Mouse (Mus musculus): Measurements from ENCODE around the gene BC030867. TPM values are rescaled to one million over a fixed set of nuclear protein-coding genes. Genes with fewer than 3 reads are reported as not detected.

Gene BC030867
- total RNA-seq, 2 experiments from 2014 or later = 0.58 to 1.5 TPM

DNA sequence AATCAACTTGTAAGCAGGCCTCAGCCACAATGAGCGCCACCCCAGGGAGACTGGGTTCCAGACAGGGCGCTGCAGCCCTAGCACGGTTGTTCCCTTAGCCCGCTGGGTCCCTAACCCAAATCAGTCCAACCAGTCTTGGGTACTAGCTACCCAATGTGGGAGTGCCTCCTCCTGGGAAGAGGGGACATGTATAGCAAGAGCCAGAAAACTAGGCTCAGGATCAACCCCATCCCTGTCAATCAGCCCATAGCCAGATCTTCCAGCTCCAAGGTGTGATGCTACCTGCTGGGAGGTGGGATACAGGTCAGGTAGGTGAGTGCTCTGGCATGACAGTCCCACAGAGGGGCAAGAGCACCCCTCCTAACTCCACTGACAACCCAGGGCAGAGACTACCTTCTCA lies 41.5 kb downstream of the BC030867 start:
- no peak for DNase-seq

DNA sequence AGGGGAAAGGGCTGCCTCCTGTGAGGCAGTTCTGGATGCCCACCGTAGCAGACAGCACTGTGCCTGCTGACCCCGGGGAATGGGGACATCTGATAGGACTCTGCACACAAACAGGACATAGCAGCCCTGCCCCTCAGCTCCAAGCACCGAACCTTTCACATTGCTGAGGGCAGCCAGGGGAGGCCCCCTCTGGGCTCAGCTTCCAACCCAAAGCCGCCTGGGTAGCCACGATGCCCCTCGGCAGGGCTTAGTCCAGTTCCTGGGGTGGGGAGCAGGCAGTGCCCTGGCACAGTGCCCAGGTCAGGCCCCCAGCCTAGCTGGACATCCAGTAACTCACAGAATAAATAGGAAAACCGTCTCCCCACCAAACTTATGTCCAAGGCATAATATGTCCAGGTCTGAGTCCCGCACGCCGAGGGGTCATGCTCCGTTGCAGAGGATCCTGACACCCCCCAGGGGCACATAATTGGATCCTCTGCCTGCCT lies 42.4 kb downstream of the BC030867 start:
- DNase-seq = no peak

DNA sequence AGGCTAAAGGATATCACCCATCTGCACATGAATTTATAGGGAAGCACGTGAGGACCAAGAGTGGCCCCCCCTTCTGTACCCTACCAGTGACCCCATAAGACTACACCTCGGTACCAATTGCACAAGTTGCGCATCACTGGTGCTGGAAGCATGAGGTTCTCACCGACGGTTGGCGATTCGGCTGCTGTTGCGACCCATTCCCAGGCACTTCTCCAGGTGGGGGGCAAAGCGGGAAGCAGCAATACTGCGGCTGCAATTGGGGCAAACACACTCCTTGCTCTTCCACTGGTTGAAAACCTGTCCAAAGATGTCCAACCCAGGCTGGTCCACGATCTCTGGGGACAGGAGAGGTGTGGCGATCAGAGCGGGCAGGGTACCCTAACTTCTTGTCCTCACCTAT lies 45.3 kb downstream of the BC030867 start:
- DNase-seq = no peak

DNA sequence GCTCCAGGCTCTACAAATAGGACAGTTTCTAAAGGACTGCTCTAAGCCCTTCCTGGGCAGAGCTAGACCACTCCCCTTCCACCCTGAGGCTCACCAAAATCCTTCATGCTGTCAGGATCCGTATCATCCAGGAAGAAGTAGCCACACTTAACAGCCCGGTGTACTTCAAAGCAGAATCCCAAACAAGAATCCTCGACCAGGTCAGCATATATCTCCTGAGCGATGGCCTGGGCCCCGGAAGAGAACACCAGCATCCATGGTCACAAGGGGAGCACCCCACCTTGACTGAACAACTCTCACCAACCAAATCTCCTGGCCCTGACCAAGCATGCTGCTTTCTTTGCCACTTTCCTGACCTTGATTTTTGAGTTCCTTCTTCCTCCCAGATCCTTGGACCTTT lies 45.7 kb downstream of the BC030867 start:
- DNase-seq = no peak

DNA sequence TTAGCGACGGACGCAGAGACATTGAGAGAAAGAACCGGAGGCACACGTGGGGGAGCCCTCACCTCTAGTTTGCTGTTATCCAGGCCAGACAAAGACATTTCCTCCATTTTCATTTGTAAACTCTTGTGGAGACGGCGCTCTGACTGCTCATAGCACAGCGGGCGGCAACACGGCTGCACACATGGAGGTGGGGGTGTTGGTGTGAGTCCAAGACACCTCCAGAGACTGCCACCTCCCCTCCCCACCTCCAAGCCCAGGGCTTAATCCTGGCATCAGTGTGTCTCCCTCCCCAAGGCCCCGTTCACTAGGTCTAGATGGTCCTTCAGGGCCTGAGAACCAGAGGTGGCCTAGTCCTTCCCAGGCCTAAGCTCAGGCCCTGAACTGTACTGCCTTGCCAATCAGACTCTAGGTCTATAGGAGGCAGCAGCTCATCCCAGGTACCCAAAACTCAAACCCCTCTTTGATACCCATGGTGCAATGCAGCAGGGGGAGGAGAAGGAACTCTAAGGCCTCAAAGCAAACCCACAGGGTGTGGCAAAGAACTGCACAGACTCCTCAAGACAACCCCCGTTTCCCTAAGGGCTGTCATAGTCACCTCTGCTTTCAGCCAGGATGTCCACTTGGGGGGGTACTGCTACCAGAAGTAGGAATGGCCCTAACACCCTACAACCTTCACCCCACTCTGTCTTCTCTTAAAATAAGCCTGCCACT lies 46.4 kb downstream of the BC030867 start:
- no peak for DNase-seq

DNA sequence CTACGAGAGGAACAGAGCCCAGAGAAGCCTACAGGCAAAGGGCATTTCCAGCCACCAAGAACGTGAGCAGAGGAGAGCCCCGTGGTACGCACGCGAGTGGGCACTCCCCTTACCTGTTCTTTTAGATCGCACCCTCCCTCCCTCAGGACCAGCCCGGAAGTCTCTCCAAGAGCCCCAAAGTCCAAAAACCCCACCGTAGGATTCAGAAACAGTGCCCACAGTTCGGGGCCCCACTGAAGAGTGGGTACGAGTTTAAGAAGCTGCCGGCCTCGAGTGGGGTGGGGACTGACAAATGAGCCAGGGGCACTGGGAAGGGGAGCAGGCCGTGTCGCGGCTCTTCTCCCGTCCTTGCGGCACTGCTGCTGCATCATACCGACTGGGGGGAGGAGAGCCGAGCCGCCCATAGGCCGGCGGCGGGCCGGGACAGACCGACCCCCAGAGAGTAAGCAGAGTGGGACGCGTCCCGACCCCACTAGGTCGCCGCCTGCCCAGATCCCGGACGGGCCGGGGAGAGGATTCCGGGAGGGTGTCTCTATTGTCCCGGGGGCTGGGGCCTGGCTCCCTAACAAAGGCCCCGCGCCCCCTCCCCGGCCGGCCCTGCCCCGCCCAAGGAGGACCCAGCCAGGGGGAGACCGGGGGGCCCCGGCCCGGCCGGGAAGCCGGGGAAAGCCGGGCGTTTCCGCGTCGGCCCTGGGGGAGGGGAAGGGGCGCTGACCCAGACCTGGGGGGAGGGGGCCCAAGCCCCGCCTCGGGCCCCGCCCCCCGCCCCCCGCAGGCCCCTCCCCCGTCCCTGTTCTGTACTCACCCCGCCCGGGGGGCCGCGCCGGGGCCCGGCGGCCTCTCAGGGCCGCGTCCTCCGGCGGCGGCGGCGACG lies 47.2 kb downstream of the BC030867 start:
- no peak for DNase-seq

DNA sequence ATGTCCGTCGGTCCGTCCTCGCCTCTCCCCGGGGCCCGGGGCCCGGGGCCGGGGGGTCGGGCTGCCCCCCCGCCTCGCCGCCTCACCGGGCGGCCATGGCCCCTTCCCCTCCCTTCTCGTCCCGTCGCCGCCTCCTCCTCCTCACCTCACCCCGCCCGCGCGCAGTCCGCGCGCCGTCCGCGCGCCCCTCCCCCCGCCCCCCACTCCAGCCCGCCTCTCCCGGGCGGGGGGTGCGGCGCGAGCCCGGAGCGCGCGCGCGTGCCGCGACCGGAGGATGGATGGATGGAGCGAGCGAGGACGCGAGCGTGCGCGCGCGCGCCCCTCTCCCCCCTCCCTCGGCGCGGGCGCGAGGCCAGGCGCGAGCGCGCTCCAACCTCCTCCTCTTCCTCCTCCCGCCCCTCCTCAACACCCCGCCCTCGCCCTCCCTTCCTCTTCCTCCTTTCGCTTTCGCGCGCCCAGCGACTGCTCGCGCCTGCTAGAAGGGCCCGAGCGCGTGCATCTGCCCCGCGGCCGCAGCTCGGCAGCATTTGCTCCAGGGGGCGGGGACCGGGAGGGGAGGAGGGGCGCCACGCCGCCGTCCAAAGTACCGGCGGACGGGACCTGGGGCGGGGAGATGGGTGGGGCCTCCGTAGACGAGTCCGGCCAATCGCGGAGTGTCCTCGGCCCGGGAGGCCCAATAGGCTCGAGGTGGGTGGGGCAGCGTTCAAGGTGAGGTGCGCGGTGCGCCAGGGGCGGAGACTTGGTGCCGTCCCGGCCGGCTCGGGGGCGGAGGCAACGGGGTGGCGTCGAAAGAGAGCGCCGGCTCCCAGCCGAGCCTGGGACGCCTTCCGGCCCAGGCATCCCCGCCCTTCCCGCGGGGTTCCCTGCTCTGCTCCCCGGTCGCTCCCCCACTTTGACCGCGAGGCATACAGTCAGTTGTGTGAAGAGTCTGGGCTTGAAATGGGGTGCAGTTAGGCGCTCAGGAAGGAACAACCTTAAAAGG lies 48.1 kb downstream of the BC030867 start, which contains the start of gene Atxn7l3:
Gene Atxn7l3, minus strand, starts transcription at position 141 of the 982 bp plus-strand sequence.
- peak; percentile 98 to 99 for DNase-seq

DNA sequence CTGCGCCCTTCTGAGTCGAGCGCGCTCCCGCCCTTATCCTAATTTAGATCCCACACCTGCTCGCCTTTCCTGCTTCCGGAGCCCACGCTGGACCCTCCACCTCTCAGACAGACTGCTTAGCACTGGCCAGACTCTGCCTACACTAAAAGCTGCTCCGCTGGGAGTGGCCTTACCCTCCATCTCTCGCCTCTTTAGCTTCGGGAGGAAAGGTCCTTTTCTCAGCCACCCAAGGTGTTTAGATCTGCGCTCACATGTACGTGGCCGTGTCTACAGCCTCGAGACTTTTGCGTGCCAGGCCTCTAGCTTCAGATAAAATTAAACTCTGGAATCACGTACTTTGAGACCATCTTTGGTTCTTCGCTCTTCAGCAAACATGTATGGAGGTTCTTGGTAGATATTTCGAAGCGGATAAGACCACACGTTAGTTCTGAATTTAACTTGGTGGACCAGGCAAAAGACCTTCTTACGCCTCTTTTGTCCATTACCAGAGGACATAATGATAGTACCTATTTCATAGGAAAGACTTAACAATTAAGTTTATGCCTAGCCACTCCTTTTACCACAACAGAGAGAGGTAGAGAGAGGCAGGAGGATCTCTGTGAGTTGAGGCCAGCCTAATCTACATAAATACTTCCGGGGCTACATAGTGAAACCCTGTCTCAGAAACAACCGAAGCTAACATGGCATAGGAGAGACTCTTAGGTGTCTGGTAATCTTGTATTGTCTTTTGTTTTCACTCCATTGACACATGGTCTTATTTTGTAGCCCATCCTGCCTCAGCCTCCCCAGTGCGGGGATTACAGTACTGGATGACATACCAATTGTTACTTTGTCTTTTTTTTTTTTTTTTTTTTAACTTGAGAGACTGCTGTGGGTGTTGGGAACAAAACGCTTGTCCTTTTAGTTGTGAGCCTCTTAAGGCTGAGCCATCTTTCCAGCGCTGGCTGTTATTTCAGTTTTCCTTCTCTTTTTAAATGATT lies 49.2 kb downstream of the BC030867 start:
- DNase-seq = no peak

DNA sequence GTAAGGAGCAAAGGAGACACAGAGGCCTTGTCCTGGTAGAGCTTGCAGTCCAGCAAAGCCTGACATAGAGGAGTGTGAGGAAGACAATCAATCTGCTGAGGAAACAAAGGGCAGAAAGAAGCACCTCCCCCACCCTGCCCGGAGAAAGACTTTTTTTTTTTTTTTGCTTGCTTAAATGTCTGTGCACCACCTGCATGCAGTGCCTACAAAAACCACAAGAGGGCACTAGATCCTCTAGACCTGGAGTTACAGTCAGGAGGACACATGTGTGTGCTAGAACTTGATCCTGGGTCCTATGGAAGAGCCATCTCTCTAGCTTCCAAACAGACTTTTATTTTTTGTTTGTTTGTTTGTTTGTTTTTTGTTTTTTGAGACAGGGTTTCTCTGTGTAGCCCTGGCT lies 51.2 kb downstream of the BC030867 start:
- DNase-seq = no peak

DNA sequence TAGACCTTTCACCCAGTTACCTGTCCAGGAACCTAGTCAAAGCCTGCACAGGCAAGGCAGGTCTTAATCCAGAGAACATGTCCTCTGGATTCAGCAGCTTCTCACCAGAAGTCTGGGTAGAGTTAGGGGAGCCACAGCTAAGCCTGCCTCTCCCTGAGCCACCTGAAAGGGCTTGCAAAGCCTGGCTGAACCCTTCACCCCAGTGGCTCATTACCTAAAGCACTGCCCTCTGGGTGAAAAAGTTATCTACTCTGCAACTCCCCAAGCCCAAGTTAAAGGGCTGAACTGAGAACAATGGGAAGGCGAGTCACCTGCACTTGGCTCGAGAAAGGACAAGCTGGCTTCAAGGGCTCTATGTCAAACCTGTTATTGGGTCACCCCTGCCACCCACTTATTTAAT lies 55.5 kb downstream of the BC030867 start:
- no peak for DNase-seq

DNA sequence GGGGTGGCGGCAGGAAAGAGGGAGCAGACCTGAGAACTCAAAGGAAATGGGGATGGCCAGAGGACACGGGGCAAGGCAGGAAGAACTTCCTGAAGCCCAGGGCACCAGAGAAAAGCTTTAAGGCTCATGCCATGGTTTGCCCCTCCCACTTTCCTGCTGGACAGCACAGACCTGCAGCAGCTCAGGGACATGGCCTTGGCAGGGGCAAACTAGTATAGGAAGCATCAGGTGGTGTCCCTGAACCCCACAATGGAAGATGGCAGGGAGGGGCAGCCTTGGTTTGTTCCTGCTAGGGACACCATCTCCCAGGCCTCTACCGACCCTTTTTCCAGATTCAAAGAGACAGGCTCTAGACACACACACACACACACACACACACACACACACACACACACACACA lies 56.7 kb downstream of the BC030867 start:
- no peak for DNase-seq

DNA sequence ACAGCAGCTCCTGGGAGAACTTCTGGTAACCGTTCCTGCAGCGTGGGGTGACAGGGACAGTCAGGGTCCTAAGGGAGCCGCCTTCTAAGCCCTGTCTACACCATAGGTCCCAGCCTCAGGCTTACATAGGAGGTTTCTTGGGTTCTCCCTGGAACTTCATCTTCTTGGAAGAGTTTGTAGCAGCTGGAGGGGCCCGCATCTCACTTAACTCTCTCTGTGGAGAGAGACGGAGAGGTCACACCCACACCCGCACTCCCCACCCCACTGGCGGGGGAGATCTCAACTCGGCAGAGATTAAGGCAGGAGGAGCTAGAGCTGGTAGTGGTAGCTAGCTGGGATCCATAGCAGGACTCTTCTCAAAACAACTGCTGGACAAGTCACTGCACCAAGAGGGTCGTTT lies 59.4 kb downstream of the BC030867 start:
- DNase-seq = no peak

DNA sequence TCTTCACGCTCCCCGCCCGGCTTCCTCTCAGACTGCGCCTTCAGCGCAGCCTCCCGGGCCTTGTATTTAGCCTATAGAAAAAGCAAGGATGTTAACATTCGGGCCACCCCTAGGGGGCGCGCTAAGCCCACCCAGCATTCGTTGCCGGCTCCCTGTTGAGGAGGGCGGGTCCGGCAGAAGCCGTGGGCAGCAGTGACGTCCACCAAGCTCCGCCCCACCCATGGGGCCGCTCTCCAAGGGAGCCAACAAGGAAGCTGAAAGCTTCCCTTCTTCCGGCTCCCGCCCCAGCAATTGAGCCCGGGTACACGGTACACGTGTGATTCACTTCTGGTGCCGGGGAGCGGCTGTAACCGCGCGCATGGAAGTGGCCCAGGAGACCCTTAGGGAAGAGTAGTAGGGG lies 60.3 kb downstream of the BC030867 start:
- peak; percentile 96 for DNase-seq

DNA sequence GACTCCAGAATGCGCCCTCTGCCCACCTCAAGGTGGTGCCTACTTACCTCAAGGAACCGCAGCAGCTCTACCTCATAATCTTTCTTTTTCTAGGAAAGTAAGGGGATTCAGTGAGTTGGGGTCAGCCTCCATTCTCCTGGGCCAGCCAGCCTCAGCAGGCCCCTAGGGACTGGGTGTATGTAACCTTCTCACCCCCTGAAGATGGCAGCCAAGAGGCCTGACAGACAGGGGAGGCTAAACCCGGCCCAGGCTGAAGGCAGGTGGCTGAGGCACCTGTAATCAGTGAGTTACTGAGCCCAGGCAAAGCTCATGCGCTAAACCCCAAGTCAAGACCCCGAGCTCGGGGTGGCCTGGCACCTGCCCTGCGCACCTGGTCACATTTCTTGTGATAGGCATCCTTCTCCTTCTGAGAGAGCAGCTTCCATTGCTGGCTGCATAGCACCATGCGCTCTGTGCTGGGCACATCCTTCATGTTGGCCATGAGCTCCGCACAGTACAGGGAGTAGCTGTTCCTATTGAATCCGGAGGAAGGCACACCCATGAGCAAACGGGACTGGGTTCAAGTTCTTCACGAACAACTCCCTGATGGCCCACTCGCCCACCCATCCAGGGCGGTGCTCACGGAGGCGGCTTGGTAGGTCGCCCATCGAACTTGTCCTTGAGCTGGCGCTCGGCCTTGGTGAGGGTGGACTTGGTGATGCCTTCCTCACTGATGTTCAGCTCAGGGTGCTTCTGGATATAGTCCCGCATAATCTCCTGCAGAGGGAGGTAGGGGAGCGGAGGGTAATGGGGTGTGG lies 61.3 kb downstream of the BC030867 start:
- no peak for DNase-seq

DNA sequence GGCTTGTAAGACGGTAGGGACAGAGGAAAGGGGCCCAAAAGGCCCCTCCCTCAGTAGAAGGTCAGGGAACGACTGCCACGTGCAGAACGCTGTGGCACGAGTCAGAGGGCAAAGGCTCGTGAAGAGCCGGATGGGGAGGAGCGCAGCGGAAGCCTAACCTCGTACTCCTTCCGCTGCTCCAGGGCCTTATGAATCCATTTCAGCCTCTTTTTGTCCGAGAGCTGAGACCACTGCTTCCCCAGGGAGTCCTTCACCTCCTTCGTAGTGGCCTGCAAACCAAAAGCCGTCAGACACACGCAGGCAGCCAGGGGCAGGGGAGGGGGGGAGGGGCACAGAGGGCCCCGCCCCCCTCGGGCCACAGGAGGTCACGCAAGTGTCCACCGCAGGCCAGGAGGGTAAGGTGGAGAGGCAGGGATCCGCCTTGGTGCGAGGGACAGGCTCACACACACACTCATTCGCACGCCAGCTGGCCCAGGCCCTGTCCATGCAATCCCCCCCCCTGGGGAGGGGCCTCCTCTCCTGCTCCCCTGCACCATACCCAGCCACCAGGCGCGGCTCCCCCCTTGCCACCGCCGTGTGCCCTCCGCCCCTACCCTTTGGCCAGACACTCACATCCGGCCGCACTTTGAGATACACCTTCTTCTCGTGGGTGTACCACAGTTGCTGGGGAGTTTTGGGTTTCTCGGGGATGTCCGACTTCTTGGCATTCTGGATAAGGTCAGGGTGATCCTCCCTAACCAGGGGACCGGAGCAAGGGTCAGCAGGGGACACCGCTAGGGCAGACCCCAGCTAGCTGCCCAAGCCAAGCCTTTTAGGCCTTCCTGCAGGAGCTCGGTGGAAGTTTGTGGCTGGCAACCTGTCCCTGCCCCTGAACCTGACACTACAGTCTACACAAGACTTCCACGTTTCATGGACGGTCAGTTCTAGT lies 62.4 kb downstream of the BC030867 start:
- DNase-seq = no peak

DNA sequence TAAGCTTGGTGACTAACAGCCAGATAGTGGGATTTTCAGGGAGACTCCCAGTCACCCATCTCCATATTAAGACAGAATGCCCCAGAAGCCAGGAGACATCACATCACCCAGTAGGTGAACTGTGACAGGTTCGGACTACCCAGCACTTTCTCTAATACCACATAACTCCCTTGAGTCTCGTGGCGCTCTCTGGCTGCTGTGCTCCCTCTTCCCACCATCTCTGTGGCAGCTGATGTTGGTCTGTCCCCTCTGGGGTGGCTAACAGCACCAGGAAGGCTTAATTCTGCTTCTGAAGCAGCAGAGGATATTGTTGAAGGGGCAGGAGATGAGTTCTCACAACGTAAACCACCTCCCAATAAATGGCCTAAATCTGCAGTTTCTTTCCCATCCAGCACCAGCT lies 63.3 kb downstream of the BC030867 start:
- no peak for DNase-seq

DNA sequence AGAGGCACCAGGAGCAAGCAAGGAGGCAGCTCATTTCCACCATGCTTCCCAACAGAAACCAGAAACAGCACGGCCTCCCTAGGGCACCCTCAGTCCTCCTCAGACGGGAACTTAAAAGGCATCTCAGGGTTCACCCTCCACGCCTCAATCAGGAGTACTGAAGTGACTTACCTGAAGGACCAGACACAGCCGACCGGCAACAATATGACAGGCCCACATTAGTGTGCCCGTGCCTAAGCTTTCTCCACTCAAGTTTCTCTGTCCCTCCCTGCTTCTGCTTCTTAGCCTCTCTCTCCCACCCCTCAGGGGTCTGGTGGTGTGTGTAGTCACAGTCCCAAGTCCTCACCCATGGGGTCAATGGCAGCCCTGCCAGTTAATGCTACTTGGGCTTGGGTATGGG lies 63.9 kb downstream of the BC030867 start:
- no peak for DNase-seq

DNA sequence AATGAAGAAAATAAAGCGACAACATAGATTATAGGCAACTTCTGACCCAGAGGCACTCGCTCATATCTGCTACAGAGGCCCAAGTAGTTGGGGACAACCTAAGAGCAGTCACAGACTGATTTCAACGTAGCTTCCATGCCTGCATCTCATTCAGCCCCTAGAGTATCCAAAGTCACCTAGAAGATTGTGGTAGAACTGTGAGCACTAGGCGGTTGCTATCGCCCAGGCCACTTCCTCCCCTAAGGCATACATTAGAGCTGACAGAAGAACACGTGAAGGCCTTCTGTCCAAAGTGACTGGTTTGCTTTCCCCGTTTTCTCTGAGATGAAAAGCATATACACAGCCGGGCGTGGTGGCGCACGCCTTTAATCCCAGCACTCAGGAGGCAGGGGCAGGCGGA lies 65.6 kb downstream of the BC030867 start:
- DNase-seq = no peak
